Mouse (Mus musculus) heart, adult 8-10 months (tissue): ENCODE data around the gene Klf5. TPM values are rescaled to one million over a fixed set of nuclear protein-coding genes. Genes with fewer than 3 reads are reported as not detected.

ENCODE experiments used
- DNase-seq: peaks from one replicate; pipeline ENCODE4 v3.0.0; 2022; ENCODE audit warnings: low spot score
- total RNA-seq, 4 experiments: library from RNA; stranded (reverse); gene quantifications; 2 replicates each; pipeline ENCODE4 v1.2.4; 2022

Klf5 gene
- total RNA-seq: 1 to 10 TPM in 1 of 4 experiments, under 1 TPM in 3; 0.50 to 1.1 (median 0.69) TPM

DNA sequence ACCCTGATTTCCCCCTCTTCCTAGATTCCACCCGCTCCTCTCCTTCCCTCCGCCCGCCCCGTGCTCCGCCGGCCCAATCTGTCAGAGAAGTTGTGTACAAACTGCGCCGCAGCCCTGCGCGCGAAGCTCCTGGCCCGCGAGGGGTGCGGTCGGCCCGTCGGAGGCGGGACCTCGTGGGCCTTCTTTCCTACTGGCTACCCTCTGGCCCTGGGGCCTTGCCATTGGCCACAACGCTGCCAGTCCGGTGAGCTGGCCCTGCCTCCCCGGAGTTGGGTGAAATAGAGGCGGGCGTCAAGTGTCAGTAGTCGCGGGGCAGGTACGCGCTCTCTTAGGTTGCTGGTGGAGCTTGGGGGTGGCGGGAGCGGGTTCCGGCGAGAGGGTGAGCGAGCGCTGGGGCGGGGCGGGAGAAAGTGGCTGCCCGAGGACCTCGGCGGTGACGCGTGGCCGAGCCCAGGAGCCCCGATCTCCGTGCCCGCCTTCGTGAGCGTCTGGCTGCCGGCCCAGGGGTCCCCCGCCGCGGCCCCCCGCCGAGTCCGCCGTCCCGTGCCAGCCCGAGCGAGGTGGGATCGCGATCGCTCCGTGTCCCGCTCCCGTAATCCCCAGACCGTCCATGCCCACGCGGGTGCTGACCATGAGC is at the start of gene Klf5:
TSS of gene Klf5 (plus strand) at position 307 of the 637 bp plus-strand sequence.
- peak; percentile 91 for DNase-seq

DNA sequence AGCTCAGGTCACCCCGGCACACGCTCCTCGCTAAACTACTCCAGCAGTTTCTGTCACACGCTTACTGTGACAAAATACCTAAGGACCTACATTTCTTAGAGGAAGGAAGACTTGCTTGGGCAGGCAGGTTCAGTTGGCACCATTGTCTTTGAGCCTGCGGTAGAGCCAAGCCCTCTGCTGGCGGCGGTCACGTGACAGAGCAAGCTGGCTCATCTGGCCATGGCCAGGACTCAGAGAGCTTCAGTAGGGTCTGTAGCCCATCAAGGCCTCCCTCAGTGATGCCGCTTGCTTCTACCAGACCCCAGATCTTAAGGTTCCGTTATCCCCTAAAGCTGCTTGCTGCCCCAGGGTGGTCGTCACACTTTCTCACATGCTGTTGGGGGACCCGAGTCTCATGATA is 36.5 kb upstream of the Klf5 start:
- DNase-seq: no peak

DNA sequence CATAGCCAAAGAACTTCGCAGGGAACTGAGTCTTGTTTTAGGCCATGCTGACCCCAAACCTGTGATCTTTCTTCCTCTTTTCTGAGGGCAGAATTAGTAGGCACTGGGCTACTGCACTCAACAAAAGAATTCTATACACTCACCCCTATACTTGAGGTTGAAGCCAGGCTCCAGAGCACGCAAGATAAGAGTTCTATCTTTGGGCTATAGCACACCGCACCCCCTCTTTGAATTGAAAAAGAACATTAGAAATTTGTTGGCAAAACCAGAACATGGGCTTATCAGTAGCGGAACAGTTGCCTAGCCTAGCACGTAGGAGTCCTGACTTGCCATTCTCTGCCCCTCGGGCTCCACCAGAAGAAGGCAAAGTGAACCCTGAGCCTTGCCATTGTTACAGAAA is 34.7 kb upstream of the Klf5 start:
- no peak for DNase-seq

DNA sequence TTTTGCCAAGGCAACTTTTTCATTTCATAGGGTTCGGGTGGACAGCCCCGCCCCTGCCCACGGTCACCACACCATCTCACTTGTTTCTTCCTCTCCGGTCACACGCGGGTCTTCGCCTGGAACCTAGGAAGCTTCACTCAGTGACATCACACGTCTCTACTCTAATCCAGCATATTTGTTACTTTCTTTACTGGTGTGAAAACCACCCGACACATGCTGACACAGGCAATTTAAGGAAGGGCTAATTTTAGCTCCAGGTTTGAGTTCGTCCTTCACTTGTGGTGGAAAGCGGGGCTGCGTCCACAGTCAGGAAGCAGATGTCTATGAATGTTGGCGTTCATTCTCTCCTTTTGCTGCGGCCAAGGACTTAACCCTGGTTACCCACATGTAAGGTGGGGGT is 32.7 kb upstream of the Klf5 start:
- no peak for DNase-seq

DNA sequence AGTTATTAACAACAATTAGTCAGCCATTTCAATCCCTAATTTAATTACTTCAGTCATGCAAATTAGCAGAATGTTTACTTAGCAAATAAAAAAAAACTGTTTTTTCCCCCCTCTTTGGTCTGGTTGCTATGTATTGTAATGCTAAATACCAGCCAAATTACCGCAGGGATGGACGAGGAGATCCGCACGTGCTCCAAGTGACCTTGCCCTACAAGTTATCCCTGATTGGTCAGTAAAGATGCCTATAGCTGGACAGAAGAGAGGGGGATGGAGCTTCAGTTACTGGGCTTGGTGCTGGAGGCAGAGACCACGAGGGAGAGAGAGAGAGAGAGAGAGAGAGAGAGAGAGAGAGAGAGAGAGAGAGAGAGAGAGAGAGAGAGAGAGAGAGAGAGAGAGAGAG is 31.7 kb upstream of the Klf5 start:
- DNase-seq: no peak

DNA sequence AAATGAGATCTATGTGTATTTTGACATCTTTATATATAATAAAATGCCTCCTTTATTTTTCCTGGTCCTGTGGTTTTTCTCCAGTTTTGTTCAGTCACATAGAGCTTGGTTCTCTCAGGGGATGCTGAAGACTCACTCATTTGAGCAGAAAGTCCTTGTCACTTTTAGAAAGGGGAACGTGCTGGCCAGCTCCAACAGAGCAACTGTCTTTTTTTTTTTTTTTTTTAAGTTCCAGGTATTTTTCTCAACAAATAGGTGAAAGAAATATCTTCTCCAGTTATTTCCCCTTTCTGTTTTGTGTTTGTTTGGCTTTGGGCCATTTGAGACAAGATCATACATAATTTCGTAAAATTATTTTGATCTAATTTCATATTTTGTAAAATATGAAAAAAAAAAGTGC is 24.4 kb upstream of the Klf5 start:
- DNase-seq: no peak

DNA sequence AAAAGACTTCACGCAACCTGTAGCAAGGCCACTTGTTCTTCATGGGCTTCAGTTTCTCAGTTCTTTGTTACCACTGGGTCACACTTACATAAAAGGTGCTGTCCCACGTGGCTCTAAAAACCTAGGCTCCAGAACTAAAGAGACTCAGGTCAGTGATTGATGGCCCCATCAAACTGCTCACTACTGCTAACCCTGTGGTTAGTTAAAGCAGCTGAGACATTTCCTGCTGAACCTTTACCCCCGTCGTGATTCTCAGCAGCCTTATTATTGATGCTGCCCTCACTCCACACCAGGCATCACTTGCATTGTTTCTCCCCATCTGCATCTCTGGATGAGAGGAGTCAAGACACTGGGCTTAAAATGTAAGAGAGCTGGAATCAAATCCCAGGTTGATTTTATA is 22.7 kb upstream of the Klf5 start:
- no peak for DNase-seq

DNA sequence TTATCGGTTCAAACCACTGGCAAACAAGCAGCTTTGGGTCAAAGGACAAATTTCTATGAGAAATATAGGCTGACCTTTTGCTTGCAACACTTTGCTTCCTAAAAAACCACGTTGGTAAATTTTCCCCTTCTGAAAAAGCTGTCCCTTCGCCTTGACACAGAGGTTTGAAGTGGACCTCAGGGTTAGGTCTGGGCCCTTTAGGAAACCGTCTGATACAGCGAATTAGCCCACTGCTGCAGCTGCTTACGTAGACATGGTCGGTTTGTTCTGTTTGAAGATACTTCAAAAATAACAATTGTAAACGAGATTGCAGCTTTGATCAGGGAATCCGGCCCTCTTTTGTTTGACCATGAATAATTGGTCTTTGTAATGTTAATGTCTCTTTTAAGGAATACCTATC is 20.2 kb upstream of the Klf5 start:
- no peak for DNase-seq

DNA sequence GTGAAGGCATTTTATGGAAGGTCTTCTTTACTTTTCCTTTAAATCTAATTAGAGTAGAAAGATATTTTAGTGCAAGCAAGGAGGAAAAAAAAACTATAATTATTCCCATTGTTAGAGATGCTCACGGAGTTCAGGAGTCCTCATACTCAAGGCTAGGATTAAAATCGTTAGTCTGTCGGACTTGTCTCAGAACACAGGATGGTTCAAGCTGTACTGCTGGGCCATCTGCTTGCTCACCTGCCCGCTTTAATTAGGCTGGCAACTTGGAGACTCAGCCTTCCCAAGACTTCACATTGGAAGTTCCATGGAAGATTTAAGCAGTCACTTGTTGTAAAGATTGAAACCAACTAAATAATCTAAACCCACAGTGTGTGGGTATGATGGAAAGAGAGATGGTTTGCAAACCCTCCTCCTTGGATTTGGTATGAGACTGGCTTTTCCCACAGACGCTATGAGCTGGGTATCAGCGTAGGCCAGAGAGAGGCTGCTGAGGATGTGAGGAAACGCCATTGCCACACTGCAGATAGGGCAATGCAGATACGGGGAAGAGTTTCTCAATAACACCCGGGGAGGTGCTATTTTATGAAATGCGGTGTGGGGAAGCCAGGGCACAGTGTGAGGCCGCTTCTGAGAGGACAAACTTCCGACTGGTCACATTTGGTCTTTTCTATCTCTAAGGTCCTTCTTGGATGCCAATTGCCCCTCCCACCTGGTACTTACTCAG is 19.6 kb upstream of the Klf5 start:
- DNase-seq: no peak

DNA sequence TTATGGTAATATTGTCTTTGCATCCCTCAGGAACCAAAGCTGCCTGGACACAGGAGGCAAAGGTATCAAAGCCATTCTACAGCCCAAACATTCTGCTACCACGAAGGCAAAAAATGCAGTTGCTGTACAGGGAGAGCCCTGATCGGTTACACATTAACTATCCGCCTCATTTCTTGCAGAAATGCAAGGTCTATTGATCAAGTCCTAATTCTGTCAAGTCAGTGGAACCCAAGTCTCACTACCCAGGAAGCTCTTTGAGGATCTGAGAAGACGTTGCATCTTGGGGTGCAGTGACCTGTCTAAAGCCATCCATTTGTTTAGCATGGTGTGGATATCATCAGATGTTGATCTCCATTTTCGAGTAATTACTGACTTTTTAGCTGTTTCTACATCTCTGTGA is 18.1 kb upstream of the Klf5 start:
- no peak for DNase-seq

DNA sequence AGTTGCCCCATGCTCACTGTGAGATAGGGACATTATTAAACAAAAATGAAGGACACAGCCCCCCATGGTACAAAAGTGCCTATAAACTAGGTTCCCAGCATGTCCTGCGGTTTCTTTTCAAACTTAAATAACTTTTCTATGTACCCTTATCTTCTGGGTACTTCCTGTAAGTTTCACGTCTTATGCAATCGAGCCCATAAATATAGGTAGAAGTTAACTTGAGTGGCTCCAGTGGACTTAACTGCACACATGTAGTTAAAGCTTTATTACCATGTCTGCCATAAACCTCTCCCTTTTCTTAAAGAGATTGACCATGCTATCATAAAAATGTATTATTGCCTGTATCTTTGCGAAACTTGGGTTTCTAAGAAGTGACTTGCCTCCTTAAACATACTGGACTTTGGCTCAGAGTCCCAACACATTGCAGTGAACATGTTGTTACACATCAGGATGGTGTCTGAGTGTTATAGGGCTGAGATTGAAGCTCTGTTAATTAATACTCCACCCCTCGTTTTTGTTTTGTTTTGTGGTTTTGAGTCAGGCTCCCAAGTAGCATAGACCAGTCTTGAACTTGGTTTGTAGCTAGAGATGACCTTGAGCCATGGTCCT is 17.6 kb upstream of the Klf5 start:
- no peak for DNase-seq

DNA sequence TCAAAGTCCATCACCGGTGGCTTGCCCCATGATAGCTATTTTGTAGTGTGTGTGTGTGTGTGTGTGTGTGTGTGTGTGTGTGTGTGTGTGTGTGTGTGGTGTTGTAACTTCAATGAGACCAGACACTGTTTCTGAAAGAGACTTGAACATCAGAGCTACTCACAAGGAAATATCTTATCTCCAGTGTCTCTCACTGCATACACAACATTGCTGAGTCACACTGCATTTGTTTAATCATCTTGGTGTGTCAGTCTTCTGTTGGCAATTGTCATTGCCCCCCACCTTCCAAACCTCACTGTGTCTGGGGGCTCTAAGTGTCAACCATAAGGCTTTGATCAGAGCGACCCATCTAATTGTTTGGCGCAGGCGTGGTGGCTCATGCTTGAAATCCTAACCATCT is 13.0 kb upstream of the Klf5 start:
- no peak for DNase-seq

DNA sequence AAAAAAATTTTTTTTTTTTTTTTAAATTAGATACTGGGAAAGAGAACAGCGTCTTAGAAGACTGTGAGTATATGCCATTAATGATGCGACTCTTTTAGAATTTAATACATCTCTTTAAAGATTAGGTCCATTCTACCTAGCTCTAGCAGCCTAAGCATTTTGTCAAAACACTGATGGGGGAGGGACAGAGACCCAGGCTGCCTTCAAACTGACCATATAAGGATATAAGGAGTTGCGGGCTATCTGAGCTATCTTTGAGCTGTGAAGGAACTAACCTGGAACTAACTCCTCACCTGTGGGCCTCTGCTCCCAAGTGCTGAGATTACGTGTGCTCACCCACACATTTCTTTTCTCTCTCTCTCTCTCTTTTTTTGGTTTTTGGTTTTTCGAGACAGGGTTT is 6.3 kb upstream of the Klf5 start:
- no peak for DNase-seq

DNA sequence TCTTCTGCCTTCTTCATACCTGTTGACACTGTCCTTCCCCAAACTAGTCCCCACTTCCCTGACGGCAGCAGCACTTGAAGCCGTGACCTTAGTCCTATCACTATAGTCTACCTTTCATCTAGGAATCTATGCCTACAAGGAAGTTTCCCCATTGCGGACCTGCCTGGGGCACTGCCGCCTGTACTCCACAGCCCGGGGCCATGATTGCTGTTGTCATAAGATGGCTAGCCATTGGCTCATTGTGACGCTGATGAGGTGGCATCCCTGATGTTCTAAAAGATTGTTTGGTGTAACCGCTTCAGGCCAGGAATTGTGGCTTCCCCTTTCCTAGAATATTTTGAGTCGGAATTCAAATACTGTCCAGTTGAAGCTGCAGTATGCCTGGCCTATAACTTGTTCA is 4.1 kb upstream of the Klf5 start:
- DNase-seq: no peak

DNA sequence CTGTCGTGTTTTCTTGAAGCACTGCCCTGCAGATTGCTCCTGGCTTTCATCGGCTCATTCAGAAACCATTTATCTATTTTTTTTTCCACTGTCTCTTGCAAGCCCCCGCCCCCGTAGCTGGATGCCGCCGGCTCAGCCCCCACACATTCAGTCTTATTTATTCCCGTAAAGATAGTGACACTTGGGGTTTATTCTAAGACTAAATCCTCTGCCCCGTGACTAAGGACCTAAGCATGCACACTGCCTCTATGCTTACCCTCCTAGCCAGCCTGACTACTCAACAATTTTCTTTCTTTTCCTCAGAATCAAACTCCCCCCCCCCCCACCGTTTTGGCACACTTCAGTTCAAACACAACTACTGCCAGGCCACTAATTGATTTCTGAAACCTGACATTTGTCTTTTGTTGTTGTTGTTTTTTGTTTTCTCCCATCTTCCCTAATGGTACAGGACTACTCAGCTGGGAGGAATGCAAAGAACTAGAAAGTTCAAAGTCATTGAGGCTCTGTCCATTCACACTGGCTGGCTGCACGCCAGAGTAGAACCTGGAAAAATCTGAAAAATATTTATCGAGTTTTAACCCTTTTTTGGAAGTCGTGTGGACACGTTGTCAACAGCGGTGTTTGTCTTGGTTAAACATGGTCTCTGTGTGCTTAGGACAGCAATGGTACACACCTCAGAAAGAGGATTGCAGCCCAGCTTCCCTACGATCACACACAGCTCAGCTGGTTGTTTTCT is 2.7 kb upstream of the Klf5 start:
- DNase-seq: no peak

DNA sequence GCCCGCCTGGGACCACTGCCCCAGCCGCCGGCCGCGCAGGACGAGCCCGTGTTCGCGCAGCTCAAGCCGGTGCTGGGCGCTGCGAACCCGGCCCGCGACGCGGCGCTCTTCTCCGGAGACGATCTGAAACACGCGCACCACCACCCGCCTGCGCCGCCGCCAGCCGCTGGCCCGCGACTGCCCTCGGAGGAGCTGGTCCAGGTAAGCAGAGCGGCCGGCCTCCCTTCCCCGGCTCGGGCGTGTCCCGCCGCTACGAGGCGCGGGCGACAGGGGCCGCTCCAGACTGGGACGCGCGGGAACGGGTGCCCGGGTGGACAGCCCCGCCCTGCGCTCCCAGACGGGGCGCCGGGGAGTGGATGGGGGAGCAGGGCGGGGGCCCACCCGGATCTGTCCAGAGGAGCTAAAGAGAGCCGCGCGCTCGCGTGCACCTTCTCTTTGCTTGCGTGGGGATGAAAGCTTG is 561 bp downstream of the Klf5 start:
- peak; percentile 9 for DNase-seq

DNA sequence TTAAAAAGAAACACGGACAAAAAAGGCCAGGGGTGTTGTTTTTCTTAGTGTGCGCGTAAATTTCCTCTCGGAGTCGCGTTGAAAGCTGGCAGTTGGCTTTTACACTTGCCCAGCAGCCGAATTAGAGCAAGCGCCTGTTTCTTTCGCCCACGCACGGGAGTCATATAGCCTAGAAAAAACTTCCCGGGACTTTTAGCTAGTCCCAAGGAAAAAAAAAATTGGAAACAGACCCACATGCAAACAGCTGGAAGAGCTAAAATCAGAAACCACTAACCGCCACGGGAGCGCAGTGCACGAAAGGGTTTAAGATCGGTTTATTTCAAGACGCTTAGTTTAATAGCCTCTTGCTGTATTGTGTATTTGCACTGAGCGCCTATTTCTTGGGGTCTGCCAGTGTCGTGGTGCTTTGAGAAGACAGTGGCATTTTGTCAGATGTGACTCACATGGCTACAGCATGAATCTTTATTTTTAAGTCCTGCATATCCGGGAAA is 1.3 kb downstream of the Klf5 start:
- DNase-seq: no peak

DNA sequence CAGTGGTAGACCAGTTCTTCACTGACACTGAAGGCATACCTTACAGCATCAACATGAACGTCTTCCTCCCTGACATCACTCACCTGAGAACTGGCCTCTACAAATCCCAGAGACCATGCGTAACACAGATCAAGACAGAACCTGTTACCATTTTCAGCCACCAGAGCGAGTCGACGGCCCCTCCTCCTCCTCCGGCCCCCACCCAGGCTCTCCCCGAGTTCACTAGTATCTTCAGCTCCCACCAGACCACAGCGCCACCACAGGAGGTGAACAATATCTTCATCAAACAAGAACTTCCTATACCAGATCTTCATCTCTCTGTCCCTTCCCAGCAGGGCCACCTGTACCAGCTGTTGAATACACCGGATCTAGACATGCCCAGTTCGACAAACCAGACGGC is 3.0 kb downstream of the Klf5 start:
- no peak for DNase-seq

DNA sequence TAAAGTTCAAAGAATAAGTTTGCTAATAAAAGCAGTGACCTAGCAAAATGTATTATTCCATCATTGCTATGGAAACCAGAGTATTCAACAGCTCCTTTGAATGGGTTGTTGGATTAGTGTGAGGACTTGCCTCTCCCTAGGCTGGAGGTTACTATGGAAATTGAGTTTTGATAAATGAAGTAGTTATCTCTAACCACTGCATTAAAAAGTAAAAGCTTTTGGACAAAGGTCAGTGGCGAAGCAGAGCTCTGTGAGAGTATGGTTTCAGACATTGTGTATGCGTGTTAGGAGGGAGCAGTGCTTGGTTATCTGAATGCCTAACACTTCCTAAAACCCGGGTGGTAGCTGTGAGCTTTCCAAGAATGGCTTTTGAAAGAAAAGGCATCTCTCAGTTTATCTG is 5.9 kb downstream of the Klf5 start:
- DNase-seq: no peak

DNA sequence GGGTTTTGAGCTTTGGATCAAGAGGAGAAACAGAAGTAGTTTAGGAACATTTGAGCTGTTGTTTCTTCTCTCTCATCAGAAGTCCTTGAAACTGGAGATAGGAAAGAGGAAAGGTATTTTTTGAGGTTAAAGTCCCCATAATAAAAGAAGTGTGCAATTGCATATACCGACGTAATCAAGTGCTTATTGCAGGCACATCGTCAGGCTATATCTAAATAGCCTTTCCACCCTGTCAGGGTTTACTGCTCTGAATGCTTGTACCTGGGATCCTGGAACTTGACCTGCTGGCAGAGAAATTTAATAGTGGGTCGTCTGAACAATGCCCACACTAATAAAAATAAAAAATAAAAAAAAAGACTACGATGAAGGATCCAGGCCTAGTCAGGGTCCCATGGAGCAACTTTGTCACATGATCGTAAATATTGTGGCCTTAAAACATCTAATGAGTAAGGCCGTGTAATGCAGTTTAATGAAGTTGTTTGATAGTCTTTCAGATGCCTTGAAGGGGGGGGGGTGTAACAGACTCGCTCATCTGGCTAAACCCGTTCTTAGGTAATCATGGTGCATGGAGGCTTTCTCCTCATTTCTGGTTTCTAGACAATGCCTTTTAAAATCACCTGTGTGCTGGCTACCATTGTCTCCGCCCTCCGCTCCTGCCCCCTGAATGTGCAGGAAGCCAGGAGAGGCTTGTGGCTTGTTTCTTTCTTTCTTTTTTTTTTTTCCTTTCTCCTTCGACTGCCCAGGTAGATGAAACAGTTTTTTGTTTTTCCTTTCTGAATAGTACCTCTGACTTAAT is 6.7 kb downstream of the Klf5 start:
- no peak for DNase-seq

DNA sequence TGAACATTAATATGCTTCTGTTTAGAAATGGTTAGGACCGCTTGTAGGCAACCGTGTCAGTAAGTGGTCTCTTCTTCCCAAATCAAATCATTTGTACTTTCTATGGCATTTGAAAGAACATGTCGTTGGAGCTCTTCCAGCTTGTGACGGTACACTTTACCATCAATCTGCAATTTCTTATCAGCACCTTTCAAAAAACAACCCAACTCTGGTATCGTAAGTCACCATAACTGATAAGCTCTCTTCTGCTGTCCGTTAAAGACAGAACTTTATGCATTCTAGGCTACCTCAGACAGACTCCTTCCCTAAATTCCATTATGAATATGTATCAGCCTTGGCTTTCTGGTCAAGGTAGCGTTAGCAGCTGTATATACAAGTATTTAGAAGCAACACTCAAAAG is 7.9 kb downstream of the Klf5 start:
- no peak for DNase-seq
